Mouse (Mus musculus): ENCODE results near the gene Rnasel. TPM values are rescaled to one million over a fixed set of nuclear protein-coding genes. Genes with fewer than 3 reads are reported as not detected.
A peak's percentile ranks its signal among the peaks of the same experiment; 100 is the strongest.

Gene Rnasel
- total RNA-seq, 2 experiments from 2014 or later: 4.1 TPM

- DNase-seq: peak; percentile 65
- intact Hi-C loops (cut with DNase I; ENCODE audit: low total_unique reads): loop anchor here (10.0 kb wide), 1 partner anchor 56 kb away; no protein-coding TSS in a partner anchor
These were observed 18.6 kb upstream of the Rnasel start for GRCm38 (mm10) chr1:153730671-153731070.

GRCm38 (mm10) chr1:153733181-153733580 is 16.0 kb upstream of the Rnasel start:
- DNase-seq: no peak
- intact Hi-C loops (cut with DNase I; ENCODE audit: low total_unique reads): loop anchor here (10.0 kb wide), 1 partner anchor 58 kb away; no protein-coding TSS in a partner anchor

GRCm38 (mm10) chr1:153734866-153735265 is 14.4 kb upstream of the Rnasel start:
- intact Hi-C loops (cut with DNase I; ENCODE audit: low total_unique reads): loop anchor here (10.0 kb wide), 1 partner anchor 60 kb away; no protein-coding TSS in a partner anchor
- no peak for DNase-seq

- DNase-seq: no peak
- intact Hi-C loops (cut with DNase I; ENCODE audit: low total_unique reads): loop anchor here (10.0 kb wide), 1 partner anchor 61 kb away; no protein-coding TSS in a partner anchor
These were observed 13.1 kb upstream of the Rnasel start for GRCm38 (mm10) chr1:153736096-153736495.

GRCm38 (mm10) chr1:153737101-153738085 is 11.8 kb upstream of the Rnasel start:
- no peak for DNase-seq
- intact Hi-C loops (cut with DNase I; ENCODE audit: low total_unique reads): loop anchor here (10.0 kb wide), 1 partner anchor 63 kb away; no protein-coding TSS in a partner anchor

- no peak for DNase-seq
- intact Hi-C loops (cut with DNase I; ENCODE audit: low total_unique reads): loop anchor here (10.0 kb wide), 1 partner anchor 65 kb away; no protein-coding TSS in a partner anchor
These were observed 9.7 kb upstream of the Rnasel start for GRCm38 (mm10) chr1:153739437-153740015.

GRCm38 (mm10) chr1:153740145-153740544 is 9.1 kb upstream of the Rnasel start, which contains the start of gene Rgs16:
Gene Rgs16 (plus strand): TSS chr1:153740349.
- intact Hi-C loops (cut with DNase I; ENCODE audit: low total_unique reads): no loop called here
- DNase-seq: peak; percentile 88

- intact Hi-C loops (cut with DNase I; ENCODE audit: low total_unique reads): no loop called here
These were observed 8.3 kb upstream of the Rnasel start for GRCm38 (mm10) chr1:153740775-153741400.

GRCm38 (mm10) chr1:153741551-153742316 is 7.5 kb upstream of the Rnasel start:
- DNase-seq: no peak
- intact Hi-C loops (cut with DNase I; ENCODE audit: low total_unique reads): loop anchor here (2.0 kb wide), 1 partner anchor 183 kb away; no protein-coding TSS in a partner anchor

More at GRCm38 (mm10) chr1:153740775-153741400, 8.3 kb upstream of the Rnasel start:
- no peak for DNase-seq

- DNase-seq: peak; percentile 77
- intact Hi-C loops (cut with DNase I; ENCODE audit: low total_unique reads): loop anchor here (2.0 kb wide), 1 partner anchor 184 kb away; no protein-coding TSS in a partner anchor
These were observed 6.7 kb upstream of the Rnasel start for GRCm38 (mm10) chr1:153742374-153743155.

GRCm38 (mm10) chr1:153746119-153746670 is 3.0 kb upstream of the Rnasel start:
- no peak for DNase-seq
- intact Hi-C loops (cut with DNase I; ENCODE audit: low total_unique reads): no loop called here

- DNase-seq: peak; percentile 70
- intact Hi-C loops (cut with DNase I; ENCODE audit: low total_unique reads): no loop called here
These were observed 2.5 kb upstream of the Rnasel start for GRCm38 (mm10) chr1:153746728-153747127.

GRCm38 (mm10) chr1:153747861-153748530 is 1.2 kb upstream of the Rnasel start:
- no peak for DNase-seq
- intact Hi-C loops (cut with DNase I; ENCODE audit: low total_unique reads): no loop called here

- intact Hi-C loops (cut with DNase I; ENCODE audit: low total_unique reads): no loop called here
- peak; percentile 56 for DNase-seq
These were observed 677 bp upstream of the Rnasel start for GRCm38 (mm10) chr1:153748549-153748948.

GRCm38 (mm10) chr1:153750054-153750453 is 828 bp downstream of the Rnasel start:
- DNase-seq: no peak
- intact Hi-C loops (cut with DNase I; ENCODE audit: low total_unique reads): no loop called here

GRCm38 (mm10) chr1:153751763-153752301 is 2.6 kb downstream of the Rnasel start:
- peak; percentile 23 for DNase-seq
- intact Hi-C loops (cut with DNase I; ENCODE audit: low total_unique reads): no loop called here

- no peak for DNase-seq
- intact Hi-C loops (cut with DNase I; ENCODE audit: low total_unique reads): no loop called here
These were observed 3.3 kb downstream of the Rnasel start for GRCm38 (mm10) chr1:153752521-153752920.
